Mouse (Mus musculus): ENCODE measurements around the gene Krt83. TPM values are rescaled to one million over a fixed set of nuclear protein-coding genes. Genes with fewer than 3 reads are reported as not detected.

Krt83 gene
- polyA plus RNA-seq, 1 experiment from 2014 or later: 0.13 TPM

DNA sequence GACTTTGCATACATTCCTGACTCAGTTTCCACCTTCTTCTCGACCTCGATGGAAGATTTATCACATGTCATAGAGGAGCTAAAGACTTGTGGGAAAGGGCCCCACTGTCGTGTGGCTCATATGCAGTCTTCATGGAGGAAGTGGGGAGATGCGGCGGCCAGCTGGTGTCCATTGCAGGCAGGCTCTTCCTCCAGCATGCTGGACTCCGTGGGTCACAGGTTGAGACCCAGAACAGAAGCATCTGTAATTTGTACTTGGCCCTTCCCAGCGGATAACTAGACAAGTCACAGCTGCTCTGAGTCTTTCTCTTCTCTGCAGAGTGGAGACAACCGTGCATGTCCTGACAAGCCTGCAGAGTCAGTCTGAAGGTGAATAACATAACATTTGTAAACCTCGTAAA lies 16.9 kb upstream of the Krt83 start:
- WGBS: 44% methylated on average over 9 of the region's 9 CpGs
- Histone ChIP-seq H3K9me3 (ENCODE audit: low read depth, low read length) (no peaks in the 10 kb centered on the region), H3K9ac (no peak overlapping the region), H3K4me2 (no peak overlapping the region), H3K4me1 (ENCODE audit: insufficient read depth) (no peaks in the 10 kb centered on the region), H3K4me3 (ENCODE audit: low read depth, low read length) (no peak overlapping the region), H3K27me3 (ENCODE audit: insufficient read depth, low read length) (no peaks in the 10 kb centered on the region), H3K27ac (ENCODE audit: low read depth) (no peak overlapping the region), H3K36me3 (ENCODE audit: insufficient read depth) (no peaks in the 10 kb centered on the region)
- TF ChIP-seq CTCF (IDR thresholded peaks at IDR 0.05; ENCODE audit: low read depth): no peak
- DNase-seq (peak; percentile 43), ATAC-seq (ENCODE audit: insufficient read depth) (no peak)

DNA sequence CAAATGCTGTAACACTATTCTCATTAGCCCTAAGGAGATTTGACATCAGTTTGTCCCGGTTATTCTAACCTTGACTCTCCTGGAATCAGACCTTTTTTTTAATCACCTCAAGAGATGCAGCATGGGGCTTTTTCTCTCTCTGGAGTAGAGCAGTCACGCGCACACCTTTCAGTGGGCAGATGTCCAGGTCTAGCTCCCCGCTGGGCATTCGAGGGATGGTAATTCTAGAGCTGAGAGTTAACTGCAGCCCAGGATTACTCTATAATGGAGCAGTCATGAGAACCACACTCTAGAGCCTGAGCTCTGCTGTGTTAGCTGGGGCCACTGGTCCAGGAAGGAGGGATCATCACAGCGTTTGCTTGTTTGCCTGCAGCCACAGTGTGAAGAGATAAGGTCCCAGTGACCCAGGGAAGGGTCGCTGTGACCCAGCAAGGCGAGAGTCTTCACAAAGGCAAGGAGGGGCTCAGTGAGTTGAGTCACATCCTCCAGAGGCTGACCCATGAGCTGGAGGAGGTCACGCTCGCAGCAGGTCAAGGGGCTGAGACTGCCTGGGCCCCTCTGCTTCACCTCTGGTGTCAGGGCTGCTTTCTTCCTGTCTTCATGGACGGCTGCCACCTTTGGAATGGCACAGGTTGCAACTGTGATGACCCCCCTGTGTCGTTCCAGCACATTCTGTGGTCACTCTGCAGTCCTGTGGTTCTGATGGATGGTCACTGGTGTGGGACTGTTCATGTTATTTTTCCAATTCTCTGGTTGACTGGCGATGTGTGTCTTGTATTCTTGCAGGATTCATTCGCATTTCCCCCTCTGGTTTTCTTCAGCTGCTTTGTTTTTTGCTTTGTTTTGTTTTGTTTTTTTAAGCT lies 15.8 kb upstream of the Krt83 start:
- Histone ChIP-seq H3K9ac (no peak overlapping the region), H3K9me3 (ENCODE audit: low read depth, low read length) (no peaks in the 10 kb centered on the region)
- ATAC-seq (ENCODE audit: insufficient read depth): no peak

DNA sequence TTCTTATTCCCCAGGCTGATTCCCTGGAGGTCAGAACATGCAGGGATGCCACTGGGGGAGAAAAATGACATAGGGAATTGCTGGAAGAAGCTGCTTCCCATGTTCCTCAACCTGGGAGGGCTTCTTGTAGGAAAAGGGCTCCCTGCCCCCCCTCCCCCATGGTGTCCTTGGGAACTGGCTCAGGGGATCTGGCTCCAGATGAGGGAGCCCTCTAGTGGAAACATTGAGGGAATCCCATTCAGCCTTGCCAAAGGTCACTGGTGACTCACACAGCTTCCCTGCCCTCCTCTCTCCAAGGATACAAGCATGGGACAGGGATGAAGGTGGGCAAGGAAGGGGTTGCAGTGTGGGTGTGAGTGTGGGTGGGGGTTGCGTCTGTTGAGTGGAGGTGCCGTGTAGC lies 5.9 kb upstream of the Krt83 start:
- H3K4me3 ChIP-seq (ENCODE audit: low read depth, low read length): no peak overlapping the region
- no peak for ATAC-seq (ENCODE audit: insufficient read depth)

More for the DNA sequence above, 15.8 kb upstream of the Krt83 start:
- Histone ChIP-seq H3K4me3 (ENCODE audit: low read depth, low read length) (no peak overlapping the region), H3K27me3 (ENCODE audit: insufficient read depth, low read length) (no peaks in the 10 kb centered on the region), H3K36me3 (ENCODE audit: insufficient read depth) (no peaks in the 10 kb centered on the region), H3K4me1 (ENCODE audit: insufficient read depth) (no peaks in the 10 kb centered on the region), H3K4me2 (no peak overlapping the region), H3K27ac (ENCODE audit: low read depth) (no peak overlapping the region)
- no peak for TF ChIP-seq CTCF (IDR thresholded peaks at IDR 0.05; ENCODE audit: low read depth)
- WGBS: 44% methylated on average over 14 of the region's 14 CpGs
- DNase-seq: no peak

DNA sequence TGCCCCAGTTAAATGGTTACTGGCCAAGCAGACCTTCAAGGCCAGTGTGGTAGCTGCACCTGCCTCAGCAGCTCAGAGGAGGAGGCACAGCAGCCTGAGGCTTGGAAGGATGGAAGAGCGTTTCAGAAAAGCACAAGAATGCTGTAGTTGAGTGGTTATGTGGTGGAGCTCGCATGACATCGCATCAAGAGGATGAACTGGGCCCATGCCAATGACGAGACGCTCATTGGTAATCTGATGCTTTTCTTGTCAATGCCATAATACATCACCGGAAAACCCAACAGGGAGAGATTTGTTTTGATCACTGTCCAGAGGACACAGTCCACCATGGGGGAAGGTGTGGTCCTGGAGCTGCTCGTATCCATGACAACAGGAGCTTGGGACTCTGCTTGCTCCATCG lies 4.0 kb upstream of the Krt83 start:
- Histone ChIP-seq H3K36me3 (ENCODE audit: insufficient read depth) (no peaks in the 10 kb centered on the region), H3K4me2 (no peak overlapping the region), H3K4me3 (ENCODE audit: low read depth, low read length) (no peak overlapping the region), H3K9ac (no peak overlapping the region), H3K27ac (ENCODE audit: low read depth) (no peak overlapping the region), H3K27me3 (ENCODE audit: insufficient read depth, low read length) (no peaks in the 10 kb centered on the region), H3K9me3 (ENCODE audit: low read depth, low read length) (no peaks in the 10 kb centered on the region), H3K4me1 (ENCODE audit: insufficient read depth) (no peaks in the 10 kb centered on the region)
- no peak for DNase-seq
- TF ChIP-seq CTCF (IDR thresholded peaks at IDR 0.05; ENCODE audit: low read depth): no peak
- WGBS: 78% methylated on average over 8 of the region's 8 CpGs
- ATAC-seq (ENCODE audit: insufficient read depth): no peak

More for the DNA sequence above, 5.9 kb upstream of the Krt83 start:
- no peaks in the 10 kb centered on the region for H3K27me3 ChIP-seq (ENCODE audit: insufficient read depth, low read length)
- no peak overlapping the region for H3K9ac ChIP-seq
- H3K27ac ChIP-seq (ENCODE audit: low read depth): no peak overlapping the region
- DNase-seq: peak; percentile 33
- H3K36me3 ChIP-seq (ENCODE audit: insufficient read depth): no peaks in the 10 kb centered on the region
- H3K9me3 ChIP-seq (ENCODE audit: low read depth, low read length): no peaks in the 10 kb centered on the region
- no peaks in the 10 kb centered on the region for H3K4me1 ChIP-seq (ENCODE audit: insufficient read depth)
- H3K4me2 ChIP-seq: no peak overlapping the region
- WGBS: 69% methylated on average over 2 of the region's 2 CpGs
- TF ChIP-seq CTCF (IDR thresholded peaks at IDR 0.05; ENCODE audit: low read depth): peak; percentile 59

DNA sequence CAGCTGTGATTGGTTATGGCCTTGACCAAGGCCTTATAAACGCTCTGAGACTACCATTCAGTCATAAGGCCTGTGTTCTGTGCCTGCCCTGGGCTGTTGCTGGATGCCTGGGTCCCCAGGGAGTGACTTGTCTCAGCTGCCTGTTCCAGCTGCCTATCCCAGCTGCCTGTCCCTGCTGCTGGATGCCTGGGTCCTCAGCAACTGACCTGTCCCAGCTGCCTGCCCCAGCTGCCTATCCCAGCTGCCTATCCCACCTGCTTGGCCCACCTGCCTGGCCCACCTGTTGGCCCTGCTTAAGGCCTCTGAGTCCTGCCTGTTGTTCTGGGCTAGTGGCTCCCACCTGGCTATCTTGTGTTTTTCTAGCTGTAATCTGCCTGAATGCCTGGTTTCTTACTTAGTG lies 2.9 kb upstream of the Krt83 start:
- no peak for TF ChIP-seq CTCF (IDR thresholded peaks at IDR 0.05; ENCODE audit: low read depth)
- Histone ChIP-seq H3K4me1 (ENCODE audit: insufficient read depth) (no peaks in the 10 kb centered on the region), H3K27ac (ENCODE audit: low read depth) (no peak overlapping the region), H3K27me3 (ENCODE audit: insufficient read depth, low read length) (no peaks in the 10 kb centered on the region), H3K4me3 (ENCODE audit: low read depth, low read length) (no peak overlapping the region), H3K9ac (no peak overlapping the region), H3K36me3 (ENCODE audit: insufficient read depth) (no peaks in the 10 kb centered on the region), H3K9me3 (ENCODE audit: low read depth, low read length) (no peaks in the 10 kb centered on the region), H3K4me2 (no peak overlapping the region)
- ATAC-seq (ENCODE audit: insufficient read depth) (no peak), DNase-seq (no peak)
- WGBS: 77% methylated on average over 1 of the region's 1 CpGs

DNA sequence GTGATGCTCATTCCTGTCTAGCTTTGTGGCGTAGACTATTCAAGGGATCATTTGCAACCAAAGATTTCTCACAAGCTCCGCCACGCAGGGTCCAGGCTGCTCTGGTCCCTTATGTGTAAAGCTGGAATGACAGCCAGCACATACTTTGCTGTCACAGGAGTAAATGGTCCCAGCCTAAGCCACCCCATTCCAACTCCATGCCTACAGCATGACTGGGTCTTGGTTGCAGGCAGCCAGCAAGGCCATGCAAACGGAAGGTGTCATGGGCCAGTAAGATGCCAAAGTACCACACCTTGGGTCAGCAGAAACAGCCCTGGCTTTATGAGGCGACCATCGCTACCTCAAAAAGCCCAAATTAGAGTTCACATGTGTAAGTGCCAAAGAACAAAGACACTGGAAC lies 2.4 kb upstream of the Krt83 start:
- DNase-seq: no peak
- no peaks in the 10 kb centered on the region for H3K9me3 ChIP-seq (ENCODE audit: low read depth, low read length)
- no peaks in the 10 kb centered on the region for H3K36me3 ChIP-seq (ENCODE audit: insufficient read depth)
- TF ChIP-seq CTCF (IDR thresholded peaks at IDR 0.05; ENCODE audit: low read depth): no peak
- no peak overlapping the region for H3K27ac ChIP-seq (ENCODE audit: low read depth)
- no peak overlapping the region for H3K4me3 ChIP-seq (ENCODE audit: low read depth, low read length)
- no peak for ATAC-seq (ENCODE audit: insufficient read depth)
- H3K4me2 ChIP-seq: no peak overlapping the region
- no peak overlapping the region for H3K9ac ChIP-seq
- H3K4me1 ChIP-seq (ENCODE audit: insufficient read depth): no peaks in the 10 kb centered on the region
- no peaks in the 10 kb centered on the region for H3K27me3 ChIP-seq (ENCODE audit: insufficient read depth, low read length)
- 95% methylated on average over 6 of the region's 6 CpGs for WGBS

DNA sequence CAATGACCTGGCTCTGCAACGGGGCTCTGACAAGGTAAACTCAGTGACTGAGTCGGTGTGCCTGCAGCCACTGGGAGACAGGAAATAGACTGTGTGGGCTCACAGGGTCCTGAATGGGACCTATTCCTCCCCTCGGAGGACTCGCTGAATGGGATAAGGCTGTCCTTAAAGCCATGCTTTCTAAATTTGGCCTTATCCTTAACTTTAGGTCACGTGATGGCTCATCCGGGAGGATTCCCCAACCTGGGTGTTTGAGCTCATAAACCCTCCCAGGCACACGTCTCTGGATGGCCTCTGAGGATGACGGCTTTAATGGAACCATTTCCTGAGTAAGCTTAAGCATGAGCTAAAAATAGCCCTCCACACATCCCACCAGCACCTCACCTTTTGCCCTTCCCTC lies 1.4 kb upstream of the Krt83 start:
- TF ChIP-seq CTCF (IDR thresholded peaks at IDR 0.05; ENCODE audit: low read depth): no peak
- Histone ChIP-seq H3K4me3 (ENCODE audit: low read depth, low read length) (no peak overlapping the region), H3K4me2 (no peak overlapping the region), H3K9ac (no peak overlapping the region), H3K27ac (ENCODE audit: low read depth) (no peak overlapping the region), H3K27me3 (ENCODE audit: insufficient read depth, low read length) (no peaks in the 10 kb centered on the region), H3K9me3 (ENCODE audit: low read depth, low read length) (no peaks in the 10 kb centered on the region), H3K36me3 (ENCODE audit: insufficient read depth) (no peaks in the 10 kb centered on the region), H3K4me1 (ENCODE audit: insufficient read depth) (no peaks in the 10 kb centered on the region)
- no peak for DNase-seq
- ATAC-seq (ENCODE audit: insufficient read depth): no peak
- 32% methylated on average over 8 of the region's 8 CpGs for WGBS
